Mouse (Mus musculus): ENCODE measurements around the gene Abca17. TPM values are rescaled to one million over a fixed set of nuclear protein-coding genes. Genes with fewer than 3 reads are reported as not detected.
A peak's percentile ranks its signal among the peaks of the same experiment; 100 is the strongest.

Abca17 gene
- polyA plus RNA-seq, 2 experiments from 2014 or later, result 0.21 TPM; not detected in 1

GRCm38 (mm10) chr17:24236479-24236878 is 114.4 kb downstream of the Abca17 start:
- no peak for ATAC-seq

- ATAC-seq, result no peak
Observed at GRCm38 (mm10) chr17:24227941-24228340, 122.9 kb downstream of the Abca17 start.

GRCm38 (mm10) chr17:24226721-24227120 is 124.1 kb downstream of the Abca17 start:
- ATAC-seq, result no peak

- ATAC-seq, result no peak
Observed at GRCm38 (mm10) chr17:24225851-24226250, 125.0 kb downstream of the Abca17 start.

- ATAC-seq, result no peak
Observed at GRCm38 (mm10) chr17:24224741-24225140, 126.1 kb downstream of the Abca17 start.

- ATAC-seq, result no peak
Observed at GRCm38 (mm10) chr17:24223513-24223912, 127.4 kb downstream of the Abca17 start.

- no peak for ATAC-seq
Observed at GRCm38 (mm10) chr17:24222653-24223052, 128.2 kb downstream of the Abca17 start.

- peak; percentile 98 for ATAC-seq
Observed at GRCm38 (mm10) chr17:24220435-24221411, 130.1 kb downstream of the Abca17 start, which contains the start of gene Tedc2. Gene Tedc2 (minus strand): TSS chr17:24220851.

- no peak for ATAC-seq
Observed at GRCm38 (mm10) chr17:24216836-24217235, 134.0 kb downstream of the Abca17 start.

Other genes with a start within 250 kb of the Abca17 start
- gene Pdpk1, start 200.1 kb downstream of the Abca17 start, polyA plus RNA-seq (2017; shearing (Covaris generic)), result 10 to 100 TPM; 43.3 to 47.7 TPM
- 10 to 100 TPM; 23.1 to 34.5 TPM for gene Amdhd2, start 187.3 kb downstream of the Abca17 start, polyA plus RNA-seq (2017; shearing (Covaris generic))
- 100 to 1,000 TPM; 152 to 192 TPM for gene Atp6v0c, start 181.4 kb downstream of the Abca17 start, polyA plus RNA-seq (2017; shearing (Covaris generic))
- under 1 TPM; 0.45 to 0.60 TPM for gene Tbc1d24, start 145.5 kb downstream of the Abca17 start, polyA plus RNA-seq (2017; shearing (Covaris generic))
- gene Ntn3, start 141.5 kb downstream of the Abca17 start, polyA plus RNA-seq (2017; shearing (Covaris generic)), result not detected
- gene Tedc2, start 130.2 kb downstream of the Abca17 start, polyA plus RNA-seq (2017; shearing (Covaris generic)), result 1 to 10 TPM; 6.6 to 8.8 TPM
- 10 to 100 TPM in 1 of 2 experiments, 1 to 10 TPM in 1; 9.2 to 12.3 TPM for gene Ccnf, start 99.6 kb downstream of the Abca17 start, polyA plus RNA-seq (2017; shearing (Covaris generic))
- gene Abca3, start 882 bp upstream of the Abca17 start, polyA plus RNA-seq (2017; shearing (Covaris generic)), result 10 to 100 TPM; 15.8 to 20.0 TPM
- 100 to 1,000 TPM; 114 to 119 TPM for gene Rnps1, start 63.5 kb upstream of the Abca17 start, polyA plus RNA-seq (2017; shearing (Covaris generic))
- 10 to 100 TPM; 57.0 to 77.2 TPM for gene Eci1, start 75.6 kb upstream of the Abca17 start, polyA plus RNA-seq (2017; shearing (Covaris generic))
- gene Dnase1l2, start 92.0 kb upstream of the Abca17 start, polyA plus RNA-seq (2017; shearing (Covaris generic)), result 1 to 10 TPM; 1.9 to 3.6 TPM
- gene E4f1, start 119.2 kb upstream of the Abca17 start, polyA plus RNA-seq (2017; shearing (Covaris generic)), result 10 to 100 TPM; 22.6 to 37.5 TPM
- 1 to 10 TPM; 3.3 to 6.2 TPM for gene Pgp, start 119.3 kb upstream of the Abca17 start, polyA plus RNA-seq (2017; shearing (Covaris generic))
- not detected for gene Bricd5, start 122.8 kb upstream of the Abca17 start, polyA plus RNA-seq (2017; shearing (Covaris generic))
- 10 to 100 TPM; 12.6 to 15.3 TPM for gene Mlst8, start 128.0 kb upstream of the Abca17 start, polyA plus RNA-seq (2017; shearing (Covaris generic))
- under 1 TPM; 0.10 to 0.17 TPM for gene Caskin1, start 137.5 kb upstream of the Abca17 start, polyA plus RNA-seq (2017; shearing (Covaris generic))
- 10 to 100 TPM; 35.0 to 58.7 TPM for gene Traf7, start 176.9 kb upstream of the Abca17 start, polyA plus RNA-seq (2017; shearing (Covaris generic))
- 1 to 10 TPM; 2.8 to 3.3 TPM for gene Rab26, start 183.1 kb upstream of the Abca17 start, polyA plus RNA-seq (2017; shearing (Covaris generic))
- gene Pkd1, start 198.8 kb upstream of the Abca17 start, polyA plus RNA-seq (2017; shearing (Covaris generic)), result 10 to 100 TPM; 11.5 to 15.4 TPM

Data from activated CD4-positive, CD25-positive, alpha-beta regulatory T cell, adult 4 months (primary cell).